Mouse (Mus musculus) CH12.LX (cell line): ENCODE results near the gene Arfip2. TPM values are rescaled to one million over a fixed set of nuclear protein-coding genes. Genes with fewer than 3 reads are reported as not detected.

Experiments
- DNase-seq: peaks from one replicate; pipeline ENCODE4 v3.0.0-alpha.2; 2013; ENCODE audit errors: extremely low read depth
- H3K27ac ChIP-seq: 2 replicates; pipeline ENCODE4 v1.5.1; 2012; ENCODE audit warnings: low read depth, mild to moderate bottlenecking, control low read depth, moderate library complexity; ENCODE audit not compliant: insufficient read depth
- H3K27me3 ChIP-seq: replicated peaks from 2 replicates; pipeline ENCODE3; 2012; ENCODE audit warnings: inconsistent platforms
- H3K36me3 ChIP-seq, 2 experiments: replicated peaks in 1 of 2; 2 replicates each; pipeline versions ENCODE3 to v1.6.1; 2012; ENCODE audit warnings: inconsistent platforms in 1 of 2, low read length in 1 of 2, mild to moderate bottlenecking in 1 of 2, mixed read lengths in 1 of 2, moderate library complexity in 1 of 2; ENCODE audit not compliant: control insufficient read depth in 1 of 2, insufficient read depth in 1 of 2
- H3K4me1 ChIP-seq, 2 experiments: 2 replicates each; pipeline ENCODE4 v1.6.1; 2012; ENCODE audit warnings: inconsistent platforms in 1 of 2, moderate library complexity in 1 of 2; ENCODE audit not compliant: insufficient read depth in 2 of 2, control insufficient read depth in 1 of 2
- H3K4me2 ChIP-seq: 2 replicates; pipeline ENCODE4 v1.6.1; 2012; ENCODE audit warnings: low read depth, mild to moderate bottlenecking, control low read depth; ENCODE audit not compliant: poor library complexity, insufficient read depth, severe bottlenecking
- H3K4me3 ChIP-seq, 3 experiments: fragments of 150-350 bp in 1 of 3; sonication (generic) in 1 of 3; replicated peaks in 1 of 3; 2 replicates each; pipeline versions ENCODE3 to v1.5.1; 2011 to 2012; ENCODE audit warnings: low read depth in 2 of 3, low read length in 2 of 3, mild to moderate bottlenecking in 2 of 3, moderate library complexity in 2 of 3, control low read depth in 1 of 3, improper control_type of control experiment in 1 of 3, inconsistent platforms in 1 of 3, mixed read lengths in 1 of 3; ENCODE audit not compliant: poor library complexity in 1 of 3
- H3K79me2 ChIP-seq: replicated peaks from 2 replicates; pipeline ENCODE4 v1.6.1; 2012; ENCODE audit warnings: mild to moderate bottlenecking, moderate library complexity; ENCODE audit not compliant: control insufficient read depth, poor library complexity, insufficient read depth, severe bottlenecking; ENCODE audit errors: extremely low read depth
- H3K9ac ChIP-seq: 2 replicates; pipeline ENCODE4 v1.6.1; 2012; ENCODE audit warnings: low read depth, mild to moderate bottlenecking, control low read depth, moderate library complexity; ENCODE audit not compliant: insufficient read depth
- H3K9me3 ChIP-seq: replicated peaks from 2 replicates; pipeline ENCODE3; 2012; ENCODE audit warnings: low read length, inconsistent platforms, mixed read lengths
- E2F4 ChIP-seq: IDR thresholded peaks from 2 replicates; pipeline ENCODE4 v1.6.1; 2011; ENCODE audit warnings: low read depth, low read length, improper control_type of control experiment; ENCODE audit not compliant: insufficient replicate concordance
- HCFC1 ChIP-seq: IDR thresholded peaks from 2 replicates; pipeline ENCODE4 v1.6.1; 2012; ENCODE audit warnings: low read depth, mild to moderate bottlenecking, inconsistent platforms, low read length, improper control_type of control experiment
- IRF4 ChIP-seq: IDR thresholded peaks from 2 replicates; pipeline ENCODE4 v1.6.1; 2014; ENCODE audit warnings: low read depth, mild to moderate bottlenecking, inconsistent platforms, low read length, improper control_type of control experiment
- JUND ChIP-seq: conservative IDR thresholded peaks from 2 replicates; pipeline ENCODE4 v1.6.1; 2011; ENCODE audit warnings: low read depth, low read length, improper control_type of control experiment
- KAT2A ChIP-seq: IDR thresholded peaks from 2 replicates; pipeline ENCODE4 v1.6.1; 2012; ENCODE audit warnings: low read length, improper control_type of control experiment, inconsistent platforms; ENCODE audit not compliant: insufficient replicate concordance
- MAX ChIP-seq: IDR thresholded peaks from 2 replicates; pipeline ENCODE4 v1.6.1; 2011; ENCODE audit warnings: low read length, improper control_type of control experiment
- MXI1 ChIP-seq: IDR thresholded peaks from 2 replicates; pipeline ENCODE4 v1.6.1; 2011; ENCODE audit warnings: mild to moderate bottlenecking, low read depth, low read length, improper control_type of control experiment
- MYC ChIP-seq: IDR thresholded peaks from 2 replicates; pipeline ENCODE4 v1.6.1; 2011; ENCODE audit warnings: low read depth, mild to moderate bottlenecking, improper control_type of control experiment, low read length
- NELFE ChIP-seq: IDR thresholded peaks from 2 replicates; pipeline ENCODE4 v1.6.1; 2011; ENCODE audit warnings: low read depth, low read length, improper control_type of control experiment
- NRF1 ChIP-seq: IDR thresholded peaks from 2 replicates; pipeline ENCODE4 v1.6.1; 2014; ENCODE audit warnings: low read depth, mild to moderate bottlenecking, inconsistent platforms, low read length, improper control_type of control experiment, moderate library complexity
- POLR2AphosphoS2 ChIP-seq: IDR thresholded peaks from 2 replicates; pipeline ENCODE4 v1.6.1; 2011; ENCODE audit warnings: low read depth, low read length, improper control_type of control experiment
- SMC3 ChIP-seq: IDR thresholded peaks from 2 replicates; pipeline ENCODE4 v1.6.1; 2011; ENCODE audit warnings: low read depth, low read length, improper control_type of control experiment
- TBP ChIP-seq: conservative IDR thresholded peaks from 2 replicates; pipeline ENCODE4 v1.6.1; 2011; ENCODE audit warnings: low read depth, low read length, improper control_type of control experiment
- TCF12 ChIP-seq: IDR thresholded peaks from 2 replicates; pipeline ENCODE4 v1.6.1; 2014; ENCODE audit warnings: low read depth, mild to moderate bottlenecking, inconsistent platforms, low read length, improper control_type of control experiment
- ZMIZ1 ChIP-seq: IDR thresholded peaks from 2 replicates; pipeline ENCODE4 v1.6.1; 2012; ENCODE audit warnings: low read depth, mild to moderate bottlenecking, inconsistent platforms, low read length, improper control_type of control experiment
- dilution Hi-C: fragments of 300-500 bp; cut with MboI; formaldehyde crosslinking; loops from 2 replicates; pipeline ENCODE4 v1.14.3; 2020; ENCODE audit warnings: low sequenced_read_pairs; ENCODE audit not compliant: extremely low pct_unique_long_range_greater_than_20kb, extremely low pct_ligation_motif_present
- in situ Hi-C: fragments of 300-500 bp; cut with MboI; formaldehyde crosslinking; loops from 3 replicates; pipeline ENCODE4 v1.14.3; 2019; ENCODE audit warnings: low sequenced_read_pairs, low pct_ligation_motif_present, low pct_unique_long_range_greater_than_20kb, mixed read lengths
- polyA plus RNA-seq: library from polyadenylated mRNA; unstranded; fragments of >175 nt; gene quantifications from 2 replicates; pipeline ENCODE4 v1.2.1, GENCODE M21; 2012; ENCODE audit warnings: low read depth; ENCODE audit not compliant: insufficient read length
- total RNA-seq, 2 experiments: library from RNA; depleted of rRNA; stranded (reverse); fragments of 300-350 nt in 1 of 2; fragments of >200 nt in 1 of 2; gene quantifications; 2 replicates each; pipeline ENCODE4 v1.2.3; 2012 to 2014

Arfip2 gene
- total and polyA plus RNA-seq, 3 experiments = 50.1 to 55.6 (median 54.8) TPM

GRCm38 (mm10) chr7:105611767-105612166 lies 28.4 kb downstream of the Arfip2 start:
- no peaks in the 10 kb centered on the region for H3K9me3 ChIP-seq
- no peak overlapping the region for H3K9ac ChIP-seq
- no peaks in the 10 kb centered on the region for H3K27me3 ChIP-seq
- dilution Hi-C loops = no loop called here
- H3K4me1 ChIP-seq = peaks cover 3 to 24% of the 10 kb centered on the region in 2 experiments; a peak in 2 of 4 replicates
- no peak for TF ChIP-seq ZMIZ1
- in situ Hi-C loops = no loop called here
- no peak overlapping the region for H3K4me2 ChIP-seq
- no peak for DNase-seq
- H3K27ac ChIP-seq = no peak overlapping the region
- H3K36me3 ChIP-seq = peaks cover 3 to 34% of the 10 kb centered on the region in 2 experiments
- H3K4me3 ChIP-seq = no peak overlapping the region
- H3K79me2 ChIP-seq = no peaks in the 10 kb centered on the region

- H3K4me1 ChIP-seq = peaks cover 3 to 23% of the 10 kb centered on the region in 2 experiments; a peak in 2 of 4 replicates
- dilution Hi-C loops = no loop called here
- TF ChIP-seq MXI1 (no peak), HCFC1 (no peak), JUND (0 out of 2 replicates have a peak, but pooled peaks have one; percentile 8), MAX (no peak), E2F4 (no peak), KAT2A (no peak), NRF1 (no peak), NELFE (no peak), POLR2AphosphoS2 (no peak), TBP (no peak), TCF12 (no peak), SMC3 (no peak), IRF4 (0 out of 2 replicates have a peak, but pooled peaks have one; percentile 30), MYC (no peak)
- no peak overlapping the region for H3K4me2 ChIP-seq
- peaks cover 3 to 25% of the 10 kb centered on the region in 2 experiments for H3K36me3 ChIP-seq
- H3K27me3 ChIP-seq = no peaks in the 10 kb centered on the region
- H3K9me3 ChIP-seq = peaks cover 3% of the 10 kb centered on the region
- in situ Hi-C loops = no loop called here
- no peaks in the 10 kb centered on the region for H3K79me2 ChIP-seq
- H3K4me3 ChIP-seq = no peak overlapping the region
- H3K9ac ChIP-seq = no peak overlapping the region
- DNase-seq = peak; percentile 29
- H3K27ac ChIP-seq = no peak overlapping the region
Observed at GRCm38 (mm10) chr7:105608467-105608866, 31.7 kb downstream of the Arfip2 start.
